ENCODE assay signal across 19 mouse cellular contexts in the genomic region with DNA sequence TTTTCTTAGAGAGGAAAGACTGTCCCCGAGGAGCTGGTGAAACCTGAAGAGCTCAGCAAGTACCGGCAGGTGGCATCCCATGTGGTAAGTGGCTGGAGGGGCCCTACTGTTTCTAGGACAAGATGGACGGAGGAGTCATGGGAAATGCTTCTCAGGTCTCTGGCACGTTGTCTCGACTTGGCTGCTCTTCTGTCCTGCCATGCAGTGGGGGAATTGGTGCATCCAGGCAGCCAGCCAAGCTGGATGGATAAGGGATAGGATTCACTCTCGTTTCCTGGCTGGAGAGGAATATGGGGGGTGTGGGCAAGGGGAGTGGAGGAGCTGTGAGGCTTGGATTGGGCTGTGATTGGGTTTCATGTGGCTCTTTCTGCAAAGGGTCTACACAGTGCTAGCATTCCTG. TPM values are rescaled to one million over a fixed set of nuclear protein-coding genes. Genes with fewer than 3 reads are reported as not detected.
DNase-seq lines count a peak whose midpoint lies in the region; ATAC-seq and TF ChIP-seq lines count a peak whose summit lies in the region.
"Had no signal": no experiment of that assay in that cellular context is flagged by ENCODE, and none has a peak within 500 bp of the region (broad histone marks: within the 10 kb centered on the region; RNA-seq: fewer than 3 reads in every experiment).

No protein-coding gene starts in this region.

- no peak overlapping the region for H3K4me3 ChIP-seq in hindbrain, postnatal 0 days (ENCODE audit: low read length)
- H3K4me3 ChIP-seq in hindbrain, embryonic 11.5 days (ENCODE audit: low read depth, low read length), result no peak overlapping the region
- H3K4me3 ChIP-seq: liver, embryonic 12.5 days; lung, embryonic 15.5 days had no signal

- peaks cover 13% of the 10 kb centered on the region; the same call in 1 of the 2 replicates for H3K4me1 ChIP-seq in hindbrain, postnatal 0 days (ENCODE audit: insufficient read depth, low read length)
- no peaks in the 10 kb centered on the region; the same call in 1 of the 2 replicates for H3K4me1 ChIP-seq in hindbrain, embryonic 11.5 days (replicated peaks; ENCODE audit: control insufficient read depth, insufficient read depth, low read length)

- H3K27me3 ChIP-seq in hindbrain, postnatal 0 days (ENCODE audit: insufficient read depth, low read length), result no peaks in the 10 kb centered on the region
- H3K27me3 ChIP-seq in hindbrain, embryonic 11.5 days (ENCODE audit: control insufficient read depth, insufficient read depth, low read length), result no peaks in the 10 kb centered on the region
- H3K27me3 ChIP-seq: liver, embryonic 12.5 days; lung, embryonic 15.5 days had no signal

- no peaks in the 10 kb centered on the region for H3K9me3 ChIP-seq in hindbrain, postnatal 0 days (ENCODE audit: low read length)
- H3K9me3 ChIP-seq in hindbrain, embryonic 11.5 days (ENCODE audit: control insufficient read depth, low read length), result no peaks in the 10 kb centered on the region
- H3K9me3 ChIP-seq: liver, embryonic 12.5 days; lung, embryonic 15.5 days had no signal

- peak; percentile 44 for DNase-seq in hindbrain, postnatal 0 days (ENCODE audit: low spot score)
- DNase-seq in hindbrain, embryonic 11.5 days (ENCODE audit: low spot score), result no peak
- DNase-seq in testis, postnatal 10 days (ENCODE audit: low spot score), result peak; percentile 55
- DNase-seq in testis, postnatal 14 days (ENCODE audit: low spot score), result no peak
- DNase-seq in heart, adult 9 months (ENCODE audit: low spot score in 2 of 2), result peak; percentile 39 to 51
- peak; percentile 87 for DNase-seq in skeletal muscle tissue, adult 2 months (ENCODE audit: low read depth, low spot score)
- DNase-seq in lung, postnatal 4 days, result no peak
- no peak for DNase-seq in retina, embryonic 14.5 days (ENCODE audit: low spot score)
- DNase-seq: adrenal gland, postnatal 36 days; cerebellum, adult 8-10 months; kidney, adult 18-20 months; kidney, postnatal 36 days; layer of hippocampus, adult 9-11 months had no signal

- no peak for TF ChIP-seq CTCF in hindbrain, postnatal 0 days (IDR thresholded peaks at IDR 0.05; ENCODE audit: low read depth)

- no peak overlapping the region for H3K4me2 ChIP-seq in hindbrain, postnatal 0 days (ENCODE audit: low read depth, low read length)
- H3K4me2 ChIP-seq in hindbrain, embryonic 11.5 days (replicated peaks; ENCODE audit: low read depth, low read length), result no peak overlapping the region
- H3K4me2 ChIP-seq: liver, embryonic 12.5 days; lung, embryonic 15.5 days had no signal

- WGBS in hindbrain, postnatal 0 days, result 50% methylated on average over 6 of the region's 6 CpGs
- 89% methylated on average over 6 of the region's 6 CpGs for WGBS in hindbrain, embryonic 11.5 days

- ATAC-seq in hindbrain, postnatal 0 days, result peak; percentile 16; the same call in 1 of the 2 replicates
- no peak for ATAC-seq in hindbrain, embryonic 11.5 days (ENCODE audit: low FRiP score)
- ATAC-seq: liver, embryonic 12.5 days had no signal

- H3K9ac ChIP-seq in hindbrain, postnatal 0 days (replicated peaks; ENCODE audit: low read length), result no peak overlapping the region
- H3K9ac ChIP-seq in hindbrain, embryonic 11.5 days (ENCODE audit: low read depth, low read length), result no peak overlapping the region
- H3K9ac ChIP-seq: liver, embryonic 12.5 days; lung, embryonic 15.5 days had no signal

- H3K27ac ChIP-seq in hindbrain, postnatal 0 days, result no peak overlapping the region
- H3K27ac ChIP-seq in hindbrain, embryonic 11.5 days (ENCODE audit: low read depth, low read length), result no peak overlapping the region
- H3K27ac ChIP-seq: liver, embryonic 12.5 days; lung, embryonic 15.5 days had no signal

- H3K36me3 ChIP-seq in hindbrain, postnatal 0 days (ENCODE audit: insufficient read depth, low read length), result peaks cover 73% of the 10 kb centered on the region
- H3K36me3 ChIP-seq in hindbrain, embryonic 11.5 days (ENCODE audit: control insufficient read depth, insufficient read depth, low read length), result peaks cover 14% of the 10 kb centered on the region

RNA-seq across cellular contexts. Expression of gene Prpf19, which starts 5.3 kb away (rescaled TPM):
- 351 and 368 TPM in 2 replicates for total RNA-seq in hindbrain, postnatal 0 days (2014; rRNA removed)
- 37.5 and 40.3 TPM in 2 replicates for polyA plus RNA-seq in hindbrain, postnatal 0 days (2015; fragmentation: Nextera tagmentation; extraction: Ambion mirVana)
- 50.4 and 58.6 TPM in 2 replicates for polyA plus RNA-seq in hindbrain, embryonic 11.5 days (2014; fragmentation: Nextera tagmentation; extraction: Ambion mirVana)

RNA-seq across cellular contexts. Expression of gene Tmem109, which starts 18.5 kb away (rescaled TPM):
- total RNA-seq in hindbrain, postnatal 0 days (2014; rRNA removed), result 25.3 and 27.9 TPM in 2 replicates
- 35.1 and 37.4 TPM in 2 replicates for polyA plus RNA-seq in hindbrain, postnatal 0 days (2015; fragmentation: Nextera tagmentation; extraction: Ambion mirVana)
- polyA plus RNA-seq in hindbrain, embryonic 11.5 days (2014; fragmentation: Nextera tagmentation; extraction: Ambion mirVana), result 44.1 and 44.9 TPM in 2 replicates

RNA-seq across cellular contexts. Expression of gene Zp1, which starts 20.1 kb away (rescaled TPM):
- 1.2 TPM in 1 of 2 replicates, not detected in the other for total RNA-seq in hindbrain, postnatal 0 days (2014; rRNA removed)
- polyA plus RNA-seq in hindbrain, postnatal 0 days (2015; fragmentation: Nextera tagmentation; extraction: Ambion mirVana), result 0.50 and 0.60 TPM in 2 replicates
- not detected in 2 replicates for polyA plus RNA-seq in hindbrain, embryonic 11.5 days (2014; fragmentation: Nextera tagmentation; extraction: Ambion mirVana)
- total RNA-seq: adrenal gland, postnatal 36 days; megakaryocyte progenitor cell, adult 5-6 weeks had no signal
- polyA plus RNA-seq: embryonic facial prominence, embryonic 14.5 days; heart, embryonic 14.5 days; liver, embryonic 12.5 days; lung, embryonic 15.5 days; neural tube, embryonic 11.5 days had no signal

RNA-seq across cellular contexts. Expression of gene Tmem132a, which starts 30.6 kb away (rescaled TPM):
- 358 and 359 TPM in 2 replicates for total RNA-seq in hindbrain, postnatal 0 days (2014; rRNA removed)
- polyA plus RNA-seq in hindbrain, postnatal 0 days (2015; fragmentation: Nextera tagmentation; extraction: Ambion mirVana), result 131 and 141 TPM in 2 replicates
- polyA plus RNA-seq in hindbrain, embryonic 11.5 days (2014; fragmentation: Nextera tagmentation; extraction: Ambion mirVana), result 56.2 and 61.3 TPM in 2 replicates
- total RNA-seq: megakaryocyte progenitor cell, adult 5-6 weeks had no signal

RNA-seq across cellular contexts. Expression of gene Ptgdr2, which starts 36.6 kb away (rescaled TPM):
- 0.47 and 1.1 TPM in 2 replicates for total RNA-seq in hindbrain, postnatal 0 days (2014; rRNA removed)
- 0.11 and 0.16 TPM in 2 replicates for polyA plus RNA-seq in hindbrain, postnatal 0 days (2015; fragmentation: Nextera tagmentation; extraction: Ambion mirVana)
- polyA plus RNA-seq in hindbrain, embryonic 11.5 days (2014; fragmentation: Nextera tagmentation; extraction: Ambion mirVana), result 0.10 TPM in 1 of 2 replicates, not detected in the other
- total RNA-seq: adrenal gland, postnatal 36 days had no signal
- polyA plus RNA-seq: neural tube, embryonic 11.5 days had no signal

Comparison
In these comparisons a context has a peak if more than half of its experiments do, and no peak if none do; other contexts are left out.
1. DNase-seq: peak in hindbrain, postnatal 0 days (single experiment), testis, postnatal 10 days (single experiment), heart, adult 9 months (2 of 2) and skeletal muscle tissue, adult 2 months (single experiment); none in hindbrain, embryonic 11.5 days (single experiment), testis, postnatal 14 days (single experiment), lung, postnatal 4 days (0 of 2) and retina, embryonic 14.5 days (single experiment).